Mouse (Mus musculus) liver, embryonic 15.5 days (tissue): Measurements from ENCODE around the gene Zc3h6. TPM values are rescaled to one million over a fixed set of nuclear protein-coding genes. Genes with fewer than 3 reads are reported as not detected.

Experiments used
- ATAC-seq: fragments of 200-750 bp; cut with Nextera tagmentation; 2 replicates; pipeline ENCODE4 v1.8.0; 2017; ENCODE audit warnings: moderate number of reproducible peaks, mild to moderate bottlenecking, moderate library complexity; ENCODE audit not compliant: insufficient read depth
- H3K27ac ChIP-seq: fragments of 300-500 bp; sonication (generic); replicated peaks from 2 replicates; pipeline ENCODE4 v1.5.1; 2015; ENCODE audit warnings: mild to moderate bottlenecking, inconsistent platforms
- H3K27me3 ChIP-seq: fragments of 300-500 bp; sonication (generic); 2 replicates; pipeline ENCODE4 v1.6.1; 2015; ENCODE audit warnings: mild to moderate bottlenecking, inconsistent platforms
- H3K36me3 ChIP-seq: fragments of 300-500 bp; sonication (generic); replicated peaks from 2 replicates; pipeline ENCODE4 v1.6.1; 2015; ENCODE audit warnings: moderate library complexity, mild to moderate bottlenecking, inconsistent platforms
- H3K4me1 ChIP-seq: fragments of 300-500 bp; sonication (generic); replicated peaks from 2 replicates; pipeline ENCODE4 v1.6.1; 2015; ENCODE audit warnings: inconsistent platforms
- H3K4me2 ChIP-seq: fragments of 300-500 bp; sonication (generic); 2 replicates; pipeline ENCODE4 v1.6.1; 2015; ENCODE audit warnings: moderate library complexity, mild to moderate bottlenecking, inconsistent platforms
- H3K4me3 ChIP-seq: fragments of 300-500 bp; sonication (generic); replicated peaks from 2 replicates; pipeline ENCODE4 v1.5.1; 2015; ENCODE audit warnings: mild to moderate bottlenecking, inconsistent platforms
- H3K9ac ChIP-seq: fragments of 300-500 bp; sonication (generic); 2 replicates; pipeline ENCODE4 v1.6.1; 2015; ENCODE audit warnings: moderate library complexity, mild to moderate bottlenecking, inconsistent platforms
- H3K9me3 ChIP-seq: fragments of 300-500 bp; sonication (generic); replicated peaks from 2 replicates; pipeline ENCODE4 v1.6.1; 2016; ENCODE audit warnings: inconsistent platforms
- WGBS: fragments of 180-500 bp; shearing (Covaris S2); methylation state at CpG from one replicate; pipeline ENCODE4 v1.1.7; 2015; ENCODE audit warnings: mixed read lengths; ENCODE audit not compliant: insufficient replicate concordance; 5-methylcytosine and 5-hydroxymethylcytosine counted together
- microRNA-seq: library from miRNA; unstranded; fragments of <30 nt; microRNA quantifications from one replicate; pipeline ENCODE4, GENCODE M21; 2016
- polyA plus RNA-seq: library from polyadenylated mRNA; unstranded; fragments of >200 nt; fragmentation: Nextera tagmentation; extraction: Ambion mirVana; gene quantifications from 2 replicates; pipeline ENCODE4 v1.2.1, GENCODE M21; 2015

Gene Zc3h6
- polyA plus RNA-seq, 1 experiment from 2014 or later: 0.47 TPM

GRCm38 (mm10) chr2:129061456-129062059 is 94.4 kb downstream of the Zc3h6 start:
- no peaks in the 10 kb centered on the region for H3K36me3 ChIP-seq
- H3K9me3 ChIP-seq: no peaks in the 10 kb centered on the region
- no peak overlapping the region for H3K4me2 ChIP-seq
- ATAC-seq: no peak
- no peak overlapping the region for H3K9ac ChIP-seq
- WGBS: 66% methylated on average over 10 of the region's 10 CpGs
- H3K27ac ChIP-seq: no peak overlapping the region
- H3K4me1 ChIP-seq: peaks cover 34% of the 10 kb centered on the region
- H3K4me3 ChIP-seq: no peak overlapping the region
- H3K27me3 ChIP-seq: peaks cover 31% of the 10 kb centered on the region; the same call in 1 of the 2 replicates

GRCm38 (mm10) chr2:129065437-129066282 is 98.5 kb downstream of the Zc3h6 start, which contains the start of gene Ttl:
Gene Ttl, plus strand, starts transcription at chr2:129065942.
- peaks cover 18% of the 10 kb centered on the region for H3K4me1 ChIP-seq
- no peaks in the 10 kb centered on the region for H3K9me3 ChIP-seq
- peak within 1 kb of the TSS; percentile 96 for H3K4me2 ChIP-seq
- H3K27me3 ChIP-seq: peaks cover 42% of the 10 kb centered on the region; the same call in 1 of the 2 replicates
- H3K36me3 ChIP-seq: no peaks in the 10 kb centered on the region
- peak within 1 kb of the TSS; percentile 72 for H3K4me3 ChIP-seq
- peak within 1 kb of the TSS; percentile 48 for H3K27ac ChIP-seq
- peak; percentile 91 for ATAC-seq
- H3K9ac ChIP-seq: peak within 1 kb of the TSS; percentile 68
- 3% methylated on average over 62 of the region's 62 CpGs for WGBS

- H3K4me2 ChIP-seq: peak overlapping the region; percentile 96
- peaks cover 18% of the 10 kb centered on the region for H3K4me1 ChIP-seq
- 1% methylated on average over 20 of the region's 20 CpGs for WGBS
- H3K9ac ChIP-seq: peak overlapping the region; percentile 68
- H3K27ac ChIP-seq: peak overlapping the region; percentile 48
- peak; percentile 67 for ATAC-seq
- no peaks in the 10 kb centered on the region for H3K36me3 ChIP-seq
- peaks cover 42% of the 10 kb centered on the region; the same call in 1 of the 2 replicates for H3K27me3 ChIP-seq
- peak overlapping the region; percentile 72 for H3K4me3 ChIP-seq
- no peaks in the 10 kb centered on the region for H3K9me3 ChIP-seq
Measured at GRCm38 (mm10) chr2:129066326-129066725, 99.1 kb downstream of the Zc3h6 start.

Small RNAs within 50 kb of the gene (microRNA-seq; reads per million reads assigned to microRNA genes)
- gene Gm22859: not detected

Other genes with a start within 250 kb of the Zc3h6 start
- gene Tmem87b, start 149.3 kb upstream of the Zc3h6 start, polyA plus RNA-seq: 8.7 and 8.8 TPM in 2 replicates
- 0.35 and 0.40 TPM in 2 replicates for gene Fbln7, start 104.4 kb upstream of the Zc3h6 start, polyA plus RNA-seq
- 2.1 and 2.7 TPM in 2 replicates for gene Zc3h8, start 23.3 kb upstream of the Zc3h6 start, polyA plus RNA-seq
- gene Gm10762, start 323 bp downstream of the Zc3h6 start, polyA plus RNA-seq: 2.9 and 3.3 TPM in 2 replicates
- gene Vinac1, start 80.8 kb downstream of the Zc3h6 start, polyA plus RNA-seq: not detected in 2 replicates
- gene Ttl, start 98.5 kb downstream of the Zc3h6 start, polyA plus RNA-seq: 1.6 and 1.8 TPM in 2 replicates
- gene Polr1b, start 133.6 kb downstream of the Zc3h6 start, polyA plus RNA-seq: 12.2 and 12.9 TPM in 2 replicates
- gene Chchd5, start 162.3 kb downstream of the Zc3h6 start, polyA plus RNA-seq: 9.5 and 10.7 TPM in 2 replicates
- gene Slc20a1, start 231.4 kb downstream of the Zc3h6 start, polyA plus RNA-seq: 42.8 and 48.3 TPM in 2 replicates